Mouse (Mus musculus): Measurements from ENCODE around the gene Tspan13.

The Tspan13 gene

GRCm38 (mm10) chr12:36042348-36042778, at the start of gene Tspan13:
Gene Tspan13, minus strand, starts transcription at chr12:36042500.
- peak; percentile 96 for DNase-seq

- DNase-seq: no peak
Measured at GRCm38 (mm10) chr12:36091964-36092363, 49.7 kb upstream of the Tspan13 start.

- no peak for DNase-seq
Measured at GRCm38 (mm10) chr12:36089221-36089620, 46.9 kb upstream of the Tspan13 start.

GRCm38 (mm10) chr12:36088804-36089203, 46.5 kb upstream of the Tspan13 start:
- DNase-seq: no peak

GRCm38 (mm10) chr12:36085380-36085779, 43.1 kb upstream of the Tspan13 start:
- no peak for DNase-seq

GRCm38 (mm10) chr12:36078101-36078899, 36.0 kb upstream of the Tspan13 start:
- DNase-seq: no peak

GRCm38 (mm10) chr12:36072860-36073259, 30.6 kb upstream of the Tspan13 start:
- peak; percentile 6 for DNase-seq

- no peak for DNase-seq
Measured at GRCm38 (mm10) chr12:36070231-36070630, 27.9 kb upstream of the Tspan13 start.

- no peak for DNase-seq
Measured at GRCm38 (mm10) chr12:36067538-36067937, 25.2 kb upstream of the Tspan13 start.

GRCm38 (mm10) chr12:36065911-36066310, 23.6 kb upstream of the Tspan13 start:
- no peak for DNase-seq

GRCm38 (mm10) chr12:36057699-36058098, 15.4 kb upstream of the Tspan13 start:
- no peak for DNase-seq

- DNase-seq: no peak
Measured at GRCm38 (mm10) chr12:36050276-36050675, 8.0 kb upstream of the Tspan13 start.

GRCm38 (mm10) chr12:36047593-36047992, 5.3 kb upstream of the Tspan13 start:
- DNase-seq: no peak

- DNase-seq: peak; percentile 31
Measured at GRCm38 (mm10) chr12:36046196-36046595, 3.9 kb upstream of the Tspan13 start.

GRCm38 (mm10) chr12:36044691-36045090, 2.4 kb upstream of the Tspan13 start:
- no peak for DNase-seq

- DNase-seq: peak; percentile 79
Measured at GRCm38 (mm10) chr12:36041703-36042347, 475 bp downstream of the Tspan13 start.

GRCm38 (mm10) chr12:36041281-36041589, 1.1 kb downstream of the Tspan13 start:
- no peak for DNase-seq

- DNase-seq: no peak
Measured at GRCm38 (mm10) chr12:36040571-36041280, 1.6 kb downstream of the Tspan13 start.

GRCm38 (mm10) chr12:36039541-36040084, 2.7 kb downstream of the Tspan13 start:
- peak; percentile 50 for DNase-seq

GRCm38 (mm10) chr12:36036776-36037175, 5.5 kb downstream of the Tspan13 start:
- DNase-seq: no peak

GRCm38 (mm10) chr12:36036121-36036520, 6.2 kb downstream of the Tspan13 start:
- no peak for DNase-seq

- DNase-seq: no peak
Measured at GRCm38 (mm10) chr12:36035501-36035900, 6.8 kb downstream of the Tspan13 start.

- DNase-seq: no peak
Measured at GRCm38 (mm10) chr12:36032419-36032818, 9.9 kb downstream of the Tspan13 start.
